Mouse (Mus musculus) lung, postnatal 10 days (tissue): ENCODE measurements at regions not wholly inside any gene's neighbourhood (a gene's known extent, or its start where the extent isn't known, plus 50 kb on each side); places are given as distances from the start of the nearest gene placed in this dataset.
"Not testable (repeated sequence)": the region's sequence is repeated elsewhere in the genome, so short reads cannot be mapped to it uniquely, and the experiment has no call there.

Source experiments
- DNase-seq: peaks from one replicate; pipeline ENCODE4 v3.0.0; 2021

GRCm38 (mm10) chr10:45859909-45860308 lies 282.3 kb downstream of the Hace1 start:
- no peak for DNase-seq

- DNase-seq: no peak
Measured at GRCm38 (mm10) chr10:45860696-45861095, 283.1 kb downstream of the Hace1 start.

- no peak for DNase-seq
Measured at GRCm38 (mm10) chr10:45865793-45866192, 288.2 kb downstream of the Hace1 start.

DNA sequence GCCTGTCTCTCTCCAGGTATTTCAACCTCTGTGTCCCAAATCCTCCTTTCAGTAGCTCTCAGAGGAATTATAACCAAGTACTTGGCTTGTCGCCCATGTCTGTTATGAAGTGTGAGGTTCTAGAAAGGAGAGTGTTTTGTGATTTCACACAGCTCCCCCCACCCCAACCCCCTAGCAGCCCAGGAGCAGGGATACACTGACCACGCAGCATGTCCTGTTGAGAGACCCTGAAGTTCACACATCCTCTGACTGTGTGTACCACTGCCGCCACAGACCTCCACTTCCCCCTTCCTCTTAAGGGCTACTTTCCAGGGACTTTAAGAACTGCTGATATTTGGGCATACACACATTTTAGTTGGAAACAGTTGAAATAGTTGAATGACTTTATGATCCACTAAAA lies 289.2 kb downstream of the Hace1 start:
- DNase-seq: no peak

DNA sequence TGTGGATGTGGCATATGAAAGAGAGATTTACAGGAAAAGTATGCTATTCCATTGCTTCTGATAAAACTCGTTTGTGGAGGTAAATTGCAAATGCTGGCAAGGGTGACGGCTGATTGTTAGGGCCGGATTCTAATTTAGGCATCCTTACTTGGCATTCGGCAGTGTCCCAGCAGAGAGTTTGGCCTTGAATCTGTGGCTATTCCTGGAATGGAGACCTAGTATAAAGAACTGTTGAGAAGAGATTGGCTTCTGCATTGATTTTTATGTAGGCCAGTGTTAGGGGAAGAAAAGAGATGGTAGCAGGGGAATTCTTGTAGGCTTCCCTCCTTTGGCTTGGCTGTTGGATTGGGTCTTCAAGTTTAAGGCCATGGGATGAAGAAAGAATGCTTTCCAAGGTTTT lies 293.4 kb downstream of the Hace1 start:
- DNase-seq: no peak

DNA sequence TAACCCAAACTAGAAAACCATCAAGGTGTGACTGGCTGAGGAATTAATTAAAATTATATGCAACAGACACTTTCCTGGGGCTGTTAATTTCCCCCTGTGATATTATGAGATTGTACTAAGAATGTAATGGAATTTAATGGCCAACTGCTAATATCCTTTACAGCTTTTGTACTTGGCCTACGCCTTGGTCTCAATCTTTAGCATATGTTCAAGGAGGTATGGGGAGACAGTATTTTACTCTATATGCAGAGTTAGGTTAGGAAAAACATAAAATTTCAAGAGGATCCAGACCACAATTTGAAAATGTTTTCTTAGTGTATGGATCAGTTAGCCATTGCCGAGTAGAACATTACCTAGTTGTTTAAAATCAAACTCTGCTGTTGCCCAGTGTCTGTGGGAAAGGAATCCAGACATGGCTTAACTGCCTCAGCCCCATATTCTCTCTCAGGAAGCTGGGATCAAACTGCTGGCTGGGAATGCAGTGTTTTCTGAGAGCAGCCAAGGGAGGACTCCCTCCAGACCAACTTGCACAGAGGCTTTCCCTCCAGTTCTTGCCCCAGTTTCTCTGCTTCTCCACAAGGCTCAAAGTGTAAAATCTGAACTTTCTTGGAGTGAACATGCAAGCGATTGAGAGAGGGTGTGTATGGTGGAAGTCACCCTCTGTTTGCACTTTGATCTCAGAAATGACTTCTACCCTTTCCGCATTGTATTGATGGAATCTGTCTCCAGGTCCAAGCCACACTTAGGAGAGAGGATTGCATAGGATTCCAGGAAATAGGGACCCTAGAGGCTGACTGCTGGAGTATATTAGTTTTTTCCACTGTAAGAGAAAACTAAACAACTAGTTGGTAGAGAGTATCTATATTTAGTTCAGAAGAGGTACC lies 294.6 kb downstream of the Hace1 start:
- no peak for DNase-seq

GRCm38 (mm10) chr10:45873805-45874780 lies 296.5 kb downstream of the Hace1 start:
- DNase-seq: no peak

- not testable (repeated sequence) for DNase-seq
Measured at GRCm38 (mm10) chr10:45875287-45875686, 297.7 kb downstream of the Hace1 start.

GRCm38 (mm10) chr10:45883745-45884144 lies 306.1 kb downstream of the Hace1 start:
- no peak for DNase-seq

GRCm38 (mm10) chr10:45886636-45887035 lies 309.0 kb downstream of the Hace1 start:
- DNase-seq: no peak

DNA sequence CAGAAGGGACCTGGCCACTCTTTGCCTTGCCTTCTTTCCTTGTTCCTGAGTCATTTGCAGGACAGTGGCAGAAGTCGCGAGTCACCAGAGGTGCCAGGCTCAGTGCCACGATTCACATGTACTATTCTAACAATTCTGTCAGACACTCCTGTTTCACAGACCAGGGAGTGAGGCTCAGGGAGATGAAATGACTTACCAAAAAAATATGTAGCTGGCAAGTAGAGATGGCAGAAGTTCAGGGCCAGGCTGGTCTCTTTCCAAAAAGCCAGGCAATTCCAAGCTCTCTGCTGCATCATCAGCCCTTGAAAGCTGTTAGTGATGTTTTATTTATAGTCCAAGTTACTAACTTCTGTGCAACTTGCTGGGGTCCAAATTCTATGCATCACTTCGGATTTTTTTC lies 311.2 kb downstream of the Hace1 start:
- DNase-seq: peak; percentile 49

DNA sequence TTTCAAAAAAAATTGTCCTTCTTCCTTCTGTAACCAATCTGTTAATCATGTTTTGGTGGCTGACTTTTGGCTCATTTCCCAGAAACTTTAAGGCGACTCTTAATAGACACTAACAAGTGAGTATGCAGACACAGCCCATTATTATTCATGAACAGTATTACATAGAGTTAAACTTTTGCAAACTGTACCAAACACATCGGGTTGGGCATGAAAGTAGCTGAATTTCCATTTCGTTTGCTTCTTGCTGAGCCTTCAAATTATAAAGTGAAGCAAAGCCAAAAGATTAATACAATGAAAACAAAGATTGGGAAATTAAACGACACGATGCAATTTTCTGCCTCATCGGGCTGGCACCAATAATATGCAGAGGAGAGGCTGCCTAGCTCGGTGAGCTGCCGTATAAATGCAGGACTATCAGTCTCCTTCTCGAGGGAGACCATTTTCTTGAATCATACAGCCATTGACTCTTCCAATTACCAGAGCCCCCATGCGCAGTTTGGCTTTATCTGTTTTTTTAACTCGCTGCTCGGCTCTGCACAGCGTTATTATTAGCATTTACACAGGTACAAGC lies 311.8 kb downstream of the Hace1 start:
- peak; percentile 6 for DNase-seq

DNA sequence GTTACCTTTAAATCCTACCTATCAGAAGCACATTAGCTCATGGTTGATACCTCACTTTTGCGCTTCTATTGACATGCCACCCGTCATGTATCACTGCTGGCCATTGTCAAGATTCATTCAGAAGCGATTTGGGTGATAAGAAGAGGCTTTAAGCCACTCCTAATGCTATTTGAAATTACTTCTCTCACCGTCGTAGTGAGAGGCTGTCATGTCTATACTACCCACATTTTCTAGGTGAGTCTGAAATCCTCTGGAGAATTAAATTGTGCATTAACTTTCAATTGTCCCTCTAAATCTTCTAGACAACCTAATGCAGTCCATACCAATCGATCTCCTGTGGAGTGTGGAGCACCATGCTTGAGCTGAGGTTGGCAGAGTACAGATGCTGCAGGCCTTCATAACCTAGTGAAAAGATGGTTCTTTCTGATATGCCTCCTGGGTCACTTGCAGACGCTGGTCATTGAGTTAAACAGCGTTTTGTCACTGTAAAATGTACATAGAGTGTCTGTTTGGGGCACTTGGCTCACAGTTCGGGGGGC lies 312.5 kb downstream of the Hace1 start:
- DNase-seq: no peak

GRCm38 (mm10) chr10:45892464-45892863 lies 314.8 kb downstream of the Hace1 start:
- no peak for DNase-seq

GRCm38 (mm10) chr10:45893894-45894831 lies 316.5 kb downstream of the Hace1 start:
- no peak for DNase-seq

DNA sequence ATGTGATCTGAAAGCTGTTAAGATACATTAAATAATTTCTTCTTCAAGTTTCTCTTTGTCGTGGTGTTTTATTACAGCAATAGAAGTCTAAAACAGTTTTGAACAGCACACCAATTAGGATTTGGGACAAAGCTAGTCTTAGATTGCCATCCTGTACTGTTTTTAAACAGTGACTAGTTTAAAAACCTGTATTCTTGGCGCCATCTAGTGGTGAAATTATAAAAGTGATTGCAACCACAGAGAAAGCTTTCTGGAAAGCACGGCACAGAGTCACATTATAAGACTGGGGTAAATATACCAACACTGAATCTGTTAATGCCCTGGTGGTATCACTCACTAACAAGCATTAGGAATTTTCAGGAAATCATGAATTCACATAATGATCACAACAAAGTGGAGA lies 339.3 kb downstream of the Hace1 start:
- peak; percentile 10 for DNase-seq

GRCm38 (mm10) chr10:45925746-45926145 lies 348.1 kb downstream of the Hace1 start:
- no peak for DNase-seq

GRCm38 (mm10) chr10:45933631-45934310 lies 356.1 kb downstream of the Hace1 start:
- DNase-seq: no peak

- no peak for DNase-seq
Measured at GRCm38 (mm10) chr10:45957686-45958085, 380.1 kb downstream of the Hace1 start.

- DNase-seq: no peak
Measured at GRCm38 (mm10) chr10:45972240-45972639, 394.6 kb downstream of the Hace1 start.

DNA sequence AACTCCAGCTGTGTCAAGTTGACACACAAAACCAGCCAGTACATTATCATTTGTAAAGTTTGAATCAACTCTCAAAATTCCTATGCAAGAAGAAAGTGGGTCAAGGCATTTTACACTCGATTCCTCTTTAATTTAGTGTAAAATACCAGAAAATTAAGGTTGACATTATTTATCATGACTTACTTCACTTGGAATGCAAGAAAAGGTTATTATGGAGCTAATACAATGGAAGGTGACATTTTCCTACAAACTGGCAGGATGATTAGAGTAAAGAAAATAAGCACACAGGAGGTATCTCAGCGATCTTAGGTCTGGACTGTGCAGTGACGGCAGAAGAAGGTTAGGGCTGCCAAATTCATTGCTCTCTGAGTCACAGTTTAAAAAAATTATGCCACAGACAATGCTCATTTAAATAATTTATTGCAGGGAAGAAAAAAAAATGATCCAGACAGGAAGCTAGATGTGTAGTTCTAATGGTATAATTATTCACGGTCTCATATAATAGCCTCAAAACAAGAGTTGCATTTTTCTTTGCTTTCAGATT lies 405.2 kb downstream of the Hace1 start:
- DNase-seq: no peak
